Mouse (Mus musculus): Measurements from ENCODE around the gene Svs3a. TPM values are rescaled to one million over a fixed set of nuclear protein-coding genes. Genes with fewer than 3 reads are reported as not detected.
"Not testable (repeated sequence)": the region's sequence is repeated elsewhere in the genome, so short reads cannot be mapped to it uniquely, and the experiment has no call there.

The Svs3a gene
- not detected for total RNA-seq (2021)

DNA sequence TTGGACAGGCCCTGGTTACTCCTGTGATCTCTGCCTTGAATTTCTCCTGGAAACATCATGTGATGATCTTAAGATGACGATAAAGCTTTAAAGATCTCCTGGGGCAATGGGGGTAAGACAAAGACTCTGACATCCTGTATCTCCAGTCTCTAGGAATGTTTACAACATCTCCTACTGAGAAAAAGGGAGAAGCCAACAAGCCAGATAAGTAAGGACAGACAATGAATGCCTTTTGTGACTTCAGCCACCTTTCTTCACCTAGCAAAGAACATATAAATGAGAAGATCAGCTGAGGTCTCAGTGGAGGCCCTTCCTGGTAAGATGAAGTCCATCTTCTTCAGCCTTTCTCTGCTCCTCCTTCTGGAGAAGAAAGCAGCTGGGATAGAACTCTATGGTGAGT, at the start of gene Svs3a:
Svs3a (plus strand) TSS at position 301 of the 400 bp plus-strand sequence.
- not testable (repeated sequence) for DNase-seq

DNA sequence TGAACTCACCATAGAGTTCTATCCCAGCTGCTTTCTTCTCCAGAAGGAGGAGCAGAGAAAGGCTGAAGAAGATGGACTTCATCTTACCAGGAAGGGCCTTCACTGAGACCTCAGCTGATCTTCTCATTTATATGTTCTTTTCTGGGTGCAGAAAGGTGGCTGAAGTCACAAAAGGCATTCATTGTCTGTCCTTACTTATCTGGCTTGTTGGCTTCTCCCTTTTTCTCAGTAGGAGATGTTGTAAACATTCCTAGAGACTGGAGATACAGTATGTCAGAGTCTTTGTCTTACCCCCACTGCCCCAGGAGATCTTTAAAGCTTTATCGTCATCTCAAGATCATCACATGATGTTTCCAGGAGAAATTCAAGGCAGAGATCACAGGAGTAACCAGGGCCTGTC, 32.5 kb upstream of the Svs3a start, which contains the start of gene Svs3b:
Svs3b (minus strand) TSS at position 101 of the 400 bp plus-strand sequence.
- not testable (repeated sequence) for DNase-seq

DNA sequence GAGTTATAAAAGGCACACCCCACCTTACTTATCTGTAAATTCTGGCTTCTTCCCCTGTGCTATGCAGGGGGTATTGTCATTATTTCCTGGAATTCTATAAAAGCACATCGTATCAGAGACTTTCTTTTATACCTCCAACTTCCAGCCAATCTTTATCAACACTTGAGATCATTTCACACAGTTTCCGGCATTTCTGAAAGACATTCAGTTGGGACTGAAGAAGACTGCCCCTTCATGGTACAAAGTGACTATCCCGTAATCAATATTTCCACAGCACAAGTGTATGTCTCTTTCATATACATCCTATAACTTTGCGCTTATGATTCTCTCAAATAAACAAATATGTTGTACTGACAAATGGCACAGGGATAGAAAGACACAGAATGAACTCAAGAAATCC, 10.7 kb upstream of the Svs3a start, which contains the start of gene Svs4:
Svs4 (minus strand) TSS at position 101 of the 400 bp plus-strand sequence.
- no peak for DNase-seq

DNA sequence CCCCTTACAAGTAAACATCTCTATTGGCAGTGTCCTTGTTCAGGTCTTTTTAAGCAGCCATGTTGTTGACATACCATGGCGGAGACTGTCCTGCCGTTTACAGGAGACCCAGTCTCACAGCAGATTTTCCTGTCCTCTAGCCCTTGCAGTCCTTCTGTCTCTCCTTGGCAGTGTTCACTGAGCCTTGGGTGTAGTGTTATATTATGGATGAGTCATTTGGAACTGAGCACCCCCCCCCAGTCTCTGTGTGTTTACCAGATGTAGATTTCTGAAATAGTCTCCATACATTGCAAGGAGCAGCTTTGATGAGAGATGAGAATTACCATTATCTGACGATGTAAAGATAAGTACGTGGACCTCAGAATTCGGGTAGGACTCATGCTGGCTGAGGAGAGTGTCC, 23.5 kb downstream of the Svs3a start:
- DNase-seq: no peak

DNA sequence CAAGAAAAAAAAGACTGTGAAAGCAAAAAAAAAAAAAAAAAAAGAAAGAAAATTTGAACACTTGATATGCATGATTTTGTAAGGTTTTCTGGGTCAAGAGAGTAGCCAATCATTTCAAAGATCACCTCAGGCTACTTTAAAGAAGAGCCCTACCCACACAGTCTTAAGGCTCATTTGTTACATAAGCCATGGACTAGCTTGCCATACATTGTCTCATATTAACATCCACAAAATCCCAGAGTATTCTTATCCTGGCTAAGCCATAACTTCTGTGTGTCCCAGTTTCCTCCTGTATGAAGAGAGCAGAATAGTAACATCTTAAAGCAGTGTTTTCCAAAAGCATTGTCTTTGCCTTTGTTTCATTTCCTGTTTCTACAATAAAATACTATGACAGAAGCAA, 26.4 kb downstream of the Svs3a start:
- DNase-seq: not testable (repeated sequence)

DNA sequence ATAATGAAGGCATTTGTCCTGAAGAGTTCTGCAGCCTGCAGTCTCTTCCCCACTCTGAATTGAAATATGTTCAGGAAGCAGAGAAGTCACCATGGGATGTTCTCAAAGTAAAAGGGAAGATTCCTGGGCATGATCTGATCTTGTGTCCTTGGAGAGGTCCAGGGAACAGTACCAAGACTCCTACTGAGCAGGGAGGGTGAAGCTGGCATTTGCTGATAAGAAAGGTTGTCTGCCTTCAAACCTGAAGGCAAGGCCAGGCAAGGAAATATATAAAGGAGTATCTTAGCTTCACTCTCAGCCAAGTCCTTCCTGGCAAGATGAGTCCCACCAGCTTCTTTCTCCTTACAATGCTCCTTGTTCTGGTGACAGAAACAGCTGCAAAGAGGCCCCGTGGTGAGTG, 27.4 kb downstream of the Svs3a start, which contains the start of gene Svs6:
Svs6 (plus strand) TSS at position 301 of the 400 bp plus-strand sequence.
- not testable (repeated sequence) for DNase-seq

DNA sequence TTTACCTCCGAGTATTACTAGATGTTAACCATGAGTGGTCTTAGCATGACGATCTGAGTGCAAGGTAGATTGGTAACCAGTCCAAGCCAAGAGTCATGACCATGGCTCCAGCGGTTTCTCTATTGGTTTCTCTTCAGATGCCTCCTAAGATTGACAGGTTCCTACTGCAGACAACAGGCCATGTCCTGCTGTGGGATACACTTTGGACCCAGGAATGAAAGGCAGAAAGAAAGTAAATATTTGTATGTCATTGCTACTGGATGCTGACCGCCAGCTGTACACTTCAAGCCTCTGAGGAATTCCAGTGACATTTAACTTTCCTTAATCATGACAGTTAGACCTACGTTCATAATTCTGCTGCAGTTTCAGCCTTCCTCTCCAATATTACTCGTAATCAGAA, 31.9 kb downstream of the Svs3a start:
- no peak for DNase-seq

DNA sequence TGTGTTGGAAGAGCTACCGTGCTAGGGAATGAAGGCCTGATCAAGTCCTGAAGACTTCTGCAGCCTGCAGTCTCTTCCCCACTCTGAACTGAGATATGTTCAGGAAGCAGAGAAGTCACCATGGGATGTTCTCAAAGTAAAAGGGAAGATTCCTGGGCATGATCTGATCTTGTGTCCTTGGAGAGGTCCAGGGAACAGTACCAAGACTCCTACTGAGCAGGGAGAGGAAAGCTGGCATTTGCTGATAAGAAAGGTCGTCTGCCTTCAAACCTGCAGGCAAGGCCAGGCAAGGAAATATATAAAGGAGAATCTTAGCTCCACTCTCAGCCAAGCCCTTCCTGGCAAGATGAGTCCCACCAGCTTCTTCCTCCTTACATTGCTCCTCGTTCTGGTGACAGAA, 43.4 kb downstream of the Svs3a start, which contains the start of gene Svs5:
Svs5 (plus strand) TSS at position 301 of the 400 bp plus-strand sequence.
- not testable (repeated sequence) for DNase-seq

Other genes with a start within 250 kb of the Svs3a start
- gene Stk4, start 218.9 kb upstream of the Svs3a start, total RNA-seq (2021): 10 to 100 TPM; 20.4 to 22.1 TPM
- gene Tomm34, start 218.1 kb upstream of the Svs3a start, total RNA-seq (2021): 10 to 100 TPM; 28.0 to 28.7 TPM
- gene Kcns1, start 118.2 kb upstream of the Svs3a start, total RNA-seq (2021): under 1 TPM in 1 of 2 experiments, not detected in 1; 0.19 TPM
- gene Wfdc5, start 106.5 kb upstream of the Svs3a start, total RNA-seq (2021): not detected
- gene Wfdc12, start 98.7 kb upstream of the Svs3a start, total RNA-seq (2021): not detected
- not detected for gene Wfdc15a, start 89.1 kb upstream of the Svs3a start, total RNA-seq (2021)
- not detected for gene Wfdc15b, start 67.6 kb upstream of the Svs3a start, total RNA-seq (2021)
- not detected for gene Svs2, start 50.8 kb upstream of the Svs3a start, total RNA-seq (2021)
- not detected for gene Svs3b, start 32.6 kb upstream of the Svs3a start, total RNA-seq (2021)
- gene Svs4, start 10.8 kb upstream of the Svs3a start, total RNA-seq (2021): not detected
- gene Svs6, start 27.5 kb downstream of the Svs3a start, total RNA-seq (2021): not detected
- gene Svs5, start 43.5 kb downstream of the Svs3a start, total RNA-seq (2021): not detected
- gene Slpi, start 99.8 kb downstream of the Svs3a start, total RNA-seq (2021): under 1 TPM; 0.41 to 0.83 TPM
- not detected for gene Rbpjl, start 113.9 kb downstream of the Svs3a start, total RNA-seq (2021)
- 1 to 10 TPM; 1.8 TPM for gene Matn4, start 115.9 kb downstream of the Svs3a start, total RNA-seq (2021)
- 10 to 100 TPM; 22.1 to 25.8 TPM for gene Sdc4, start 154.6 kb downstream of the Svs3a start, total RNA-seq (2021)
- gene Sys1, start 167.7 kb downstream of the Svs3a start, total RNA-seq (2021): 10 to 100 TPM; 20.2 to 23.1 TPM
- 1 to 10 TPM; 2.5 to 4.3 TPM for gene Gm20458, start 171.7 kb downstream of the Svs3a start, total RNA-seq (2021)
- gene Trp53tg5, start 184.5 kb downstream of the Svs3a start, total RNA-seq (2021): not detected
- 10 to 100 TPM; 19.2 to 21.2 TPM for gene Dbndd2, start 196.8 kb downstream of the Svs3a start, total RNA-seq (2021)
- 10 to 100 TPM; 61.8 to 64.1 TPM for gene Pigt, start 208.3 kb downstream of the Svs3a start, total RNA-seq (2021)

Data from heart, postnatal 4 days (tissue).